Mouse (Mus musculus) liver, embryonic 14.5 days (tissue): ENCODE results near the gene Ergic1. TPM values are rescaled to one million over a fixed set of nuclear protein-coding genes. Genes with fewer than 3 reads are reported as not detected.

Experiments used
- ATAC-seq: fragments of 200-750 bp; cut with Nextera tagmentation; 2 replicates; pipeline ENCODE4 v1.8.0; 2017; ENCODE audit warnings: moderate number of reproducible peaks, mild to moderate bottlenecking, moderate library complexity; ENCODE audit not compliant: insufficient read depth
- DNase-seq, 3 experiments: peaks; one replicate each; pipeline ENCODE4 v3.0.0-alpha.2; 2012 to 2013; ENCODE audit warnings: low read depth in 3 of 3, low spot score in 3 of 3
- H3K27ac ChIP-seq: fragments of 300-500 bp; sonication (generic); 2 replicates; pipeline ENCODE4 v1.5.1; 2014; ENCODE audit warnings: moderate library complexity, mild to moderate bottlenecking, control low read depth, inconsistent platforms
- H3K27me3 ChIP-seq: fragments of 300-500 bp; sonication (generic); 2 replicates; pipeline ENCODE4 v1.6.1; 2014; ENCODE audit warnings: mild to moderate bottlenecking, low read length, moderate library complexity; ENCODE audit not compliant: control insufficient read depth, insufficient read depth
- H3K36me3 ChIP-seq: fragments of 300-500 bp; sonication (generic); replicated peaks from 2 replicates; pipeline ENCODE4 v1.6.1; 2014; ENCODE audit warnings: low read depth; ENCODE audit not compliant: control insufficient read depth, insufficient read depth
- H3K4me1 ChIP-seq, 2 experiments: fragments of 200-500 bp in 1 of 2; fragments of 300-500 bp in 1 of 2; sonication (generic) in 1 of 2; replicated peaks; 2 replicates each; pipeline ENCODE4 v1.6.1; 2012 to 2014; ENCODE audit warnings: antibody characterized with exemption in 1 of 2, inconsistent platforms in 1 of 2, low read length in 1 of 2; ENCODE audit not compliant: control insufficient read depth in 2 of 2, insufficient read depth in 2 of 2
- H3K4me2 ChIP-seq: fragments of 300-500 bp; sonication (generic); 2 replicates; pipeline ENCODE4 v1.6.1; 2014; ENCODE audit warnings: low read depth, mild to moderate bottlenecking, control low read depth, moderate library complexity
- H3K4me3 ChIP-seq, 2 experiments: fragments of 200-500 bp in 1 of 2; fragments of 300-500 bp in 1 of 2; sonication (generic) in 1 of 2; 2 replicates each; pipeline ENCODE4 v1.5.1; 2012 to 2014; ENCODE audit warnings: low read depth in 2 of 2, low read length in 2 of 2, mild to moderate bottlenecking in 2 of 2, control low read depth in 1 of 2, inconsistent platforms in 1 of 2, moderate library complexity in 1 of 2; ENCODE audit not compliant: insufficient read depth in 1 of 2
- H3K9ac ChIP-seq: fragments of 300-500 bp; sonication (generic); replicated peaks from 2 replicates; pipeline ENCODE4 v1.6.1; 2014; ENCODE audit warnings: mild to moderate bottlenecking, control low read depth, moderate library complexity
- H3K9me3 ChIP-seq: fragments of 300-500 bp; sonication (generic); 2 replicates; pipeline ENCODE4 v1.6.1; 2016; ENCODE audit warnings: low read length, mixed read lengths; ENCODE audit not compliant: control insufficient read depth
- CTCF ChIP-seq: IDR thresholded peaks from 2 replicates; pipeline ENCODE4 v1.5.1; 2016; ENCODE audit warnings: antibody characterized with exemption, low read depth, control low read depth
- EP300 ChIP-seq: IDR thresholded peaks from 2 replicates; pipeline ENCODE4 v1.6.1; 2016; ENCODE audit warnings: antibody characterized with exemption, low read depth
- WGBS: fragments of 180-500 bp; shearing (Covaris S2); extraction: QIAGEN DNeasy Blood & Tissue Kit; methylation state at CpG from one replicate; pipeline ENCODE4 v1.1.7; 2014; ENCODE audit not compliant: insufficient replicate concordance; 5-methylcytosine and 5-hydroxymethylcytosine counted together
- polyA plus RNA-seq, 2 experiments: library from polyadenylated mRNA; depleted of rRNA in 1 of 2; stranded (reverse) in 1 of 2; unstranded in 1 of 2; fragments of >200 nt; fragmentation: Nextera tagmentation in 1 of 2; extraction: Ambion mirVana in 1 of 2; gene quantifications; 2 replicates each; pipeline versions ENCODE4 v1.2.1 to v1.2.3; 2012 to 2014

The Ergic1 gene
- polyA plus RNA-seq, 2 experiments: 26.0 to 33.4 TPM

- TF ChIP-seq EP300: no peak
- no peak for TF ChIP-seq CTCF
- Histone ChIP-seq H3K4me3 (no peak overlapping the region), H3K27me3 (no peaks in the 10 kb centered on the region), H3K4me1 (peaks cover 0 to 4% of the 10 kb centered on the region in 2 experiments; a peak in 1 of 4 replicates), H3K4me2 (no peak overlapping the region), H3K9me3 (no peaks in the 10 kb centered on the region), H3K36me3 (no peaks in the 10 kb centered on the region), H3K9ac (no peak overlapping the region), H3K27ac (no peak overlapping the region)
- WGBS: 76% methylated on average over 4 of the region's 4 CpGs
- DNase-seq (no peak), ATAC-seq (no peak)
These were observed 36.5 kb upstream of the Ergic1 start for GRCm38 (mm10) chr17:26524801-26525200.

- H3K4me1 ChIP-seq: peaks cover 0 to 4% of the 10 kb centered on the region in 2 experiments; a peak in 1 of 4 replicates
- no peak overlapping the region for H3K27ac ChIP-seq
- DNase-seq (no peak), ATAC-seq (no peak)
- no peak overlapping the region for H3K9ac ChIP-seq
- TF ChIP-seq CTCF (no peak), EP300 (no peak)
- no peak overlapping the region for H3K4me2 ChIP-seq
- no peaks in the 10 kb centered on the region for H3K9me3 ChIP-seq
- no peaks in the 10 kb centered on the region for H3K27me3 ChIP-seq
- no peak overlapping the region for H3K4me3 ChIP-seq
- no peaks in the 10 kb centered on the region for H3K36me3 ChIP-seq
- WGBS: 82% methylated on average over 7 of the region's 7 CpGs
These were observed 36.0 kb upstream of the Ergic1 start for GRCm38 (mm10) chr17:26525316-26525715.

GRCm38 (mm10) chr17:26527291-26527690 is 34.0 kb upstream of the Ergic1 start:
- no peaks in the 10 kb centered on the region for H3K27me3 ChIP-seq
- no peak overlapping the region for H3K9ac ChIP-seq
- H3K4me3 ChIP-seq: no peak overlapping the region
- H3K36me3 ChIP-seq: no peaks in the 10 kb centered on the region
- H3K9me3 ChIP-seq: no peaks in the 10 kb centered on the region
- H3K27ac ChIP-seq: no peak overlapping the region
- DNase-seq (no peak), ATAC-seq (no peak)
- H3K4me2 ChIP-seq: no peak overlapping the region
- TF ChIP-seq CTCF (no peak), EP300 (no peak)
- 81% methylated on average over 9 of the region's 9 CpGs for WGBS
- H3K4me1 ChIP-seq: peaks cover 0 to 9% of the 10 kb centered on the region in 2 experiments; a peak in 2 of 4 replicates

GRCm38 (mm10) chr17:26528751-26529150 is 32.5 kb upstream of the Ergic1 start:
- Histone ChIP-seq H3K4me2 (no peak overlapping the region), H3K9me3 (no peaks in the 10 kb centered on the region), H3K27me3 (no peaks in the 10 kb centered on the region), H3K27ac (no peak overlapping the region), H3K36me3 (no peaks in the 10 kb centered on the region), H3K9ac (no peak overlapping the region), H3K4me1 (peaks cover 0 to 10% of the 10 kb centered on the region in 2 experiments; a peak in 3 of 4 replicates), H3K4me3 (no peak overlapping the region)
- TF ChIP-seq EP300 (no peak), CTCF (no peak)
- no peak for ATAC-seq
- WGBS: 82% methylated on average over 6 of the region's 6 CpGs
- DNase-seq: no peak

GRCm38 (mm10) chr17:26529791-26530241 is 31.5 kb upstream of the Ergic1 start:
- WGBS: 66% methylated on average over 5 of the region's 5 CpGs
- H3K4me1 ChIP-seq: peaks cover 9 to 21% of the 10 kb centered on the region in 2 experiments
- DNase-seq (no peak), ATAC-seq (no peak)
- no peaks in the 10 kb centered on the region for H3K9me3 ChIP-seq
- no peak overlapping the region for H3K4me3 ChIP-seq
- no peaks in the 10 kb centered on the region for H3K36me3 ChIP-seq
- no peak overlapping the region for H3K9ac ChIP-seq
- H3K27ac ChIP-seq: no peak overlapping the region
- H3K27me3 ChIP-seq: no peaks in the 10 kb centered on the region
- H3K4me2 ChIP-seq: no peak overlapping the region
- TF ChIP-seq EP300 (no peak), CTCF (no peak)
